Mouse (Mus musculus): ENCODE results near the gene Gm9758. TPM values are rescaled to one million over a fixed set of nuclear protein-coding genes. Genes with fewer than 3 reads are reported as not detected.
"Not testable (repeated sequence)": the region's sequence is repeated elsewhere in the genome, so short reads cannot be mapped to it uniquely, and the experiment has no call there.

Gene Gm9758
- total RNA-seq (2014; rRNA removed; ENCODE audit: low replicate concordance) (not detected in 2 replicates), polyA plus RNA-seq (2015; fragmentation: Nextera tagmentation; extraction: Ambion mirVana) (not detected in 2 replicates)

DNA sequence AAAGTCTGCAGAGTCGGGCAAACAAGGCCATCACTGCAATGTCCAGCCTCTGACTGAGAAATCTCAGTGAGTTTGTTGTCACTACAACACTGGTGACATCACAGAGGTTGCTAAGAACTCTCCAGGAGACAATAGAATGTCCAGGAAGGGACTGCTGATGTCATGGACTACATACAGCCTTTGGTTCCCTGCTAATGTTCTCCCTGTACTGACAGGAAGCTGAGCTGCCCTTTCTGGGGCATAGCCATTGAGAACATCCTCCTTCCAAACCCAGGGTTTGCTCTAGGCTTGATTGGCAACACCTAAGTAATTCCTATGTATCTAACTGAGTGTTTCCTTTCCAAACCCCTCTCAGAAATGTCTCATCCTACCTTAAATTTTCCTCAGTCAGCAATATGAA lies at the start of gene Gm9758:
TSS of gene Gm9758 (minus strand) at position 101 of the 400 bp plus-strand sequence.
- DNase-seq (ENCODE audit: low spot score); H3K27me3 ChIP-seq (ENCODE audit: control insufficient read depth, insufficient read depth, low read length); H3K9ac ChIP-seq (replicated peaks; ENCODE audit: low read depth, low read length); ATAC-seq (ENCODE audit: insufficient read depth, low read depth); H3K4me3 ChIP-seq (ENCODE audit: low read depth, low read length); H3K4me1 ChIP-seq (ENCODE audit: control insufficient read depth, insufficient read depth); H3K4me2 ChIP-seq (ENCODE audit: low read depth, low read length); H3K27ac ChIP-seq (ENCODE audit: low read depth); H3K9me3 ChIP-seq (replicated peaks; ENCODE audit: control insufficient read depth, low read length); H3K36me3 ChIP-seq (replicated peaks; ENCODE audit: control insufficient read depth, insufficient read depth, low read length): not testable (repeated sequence)
- WGBS: 50% methylated on average over 1 of the region's 1 CpGs

DNA sequence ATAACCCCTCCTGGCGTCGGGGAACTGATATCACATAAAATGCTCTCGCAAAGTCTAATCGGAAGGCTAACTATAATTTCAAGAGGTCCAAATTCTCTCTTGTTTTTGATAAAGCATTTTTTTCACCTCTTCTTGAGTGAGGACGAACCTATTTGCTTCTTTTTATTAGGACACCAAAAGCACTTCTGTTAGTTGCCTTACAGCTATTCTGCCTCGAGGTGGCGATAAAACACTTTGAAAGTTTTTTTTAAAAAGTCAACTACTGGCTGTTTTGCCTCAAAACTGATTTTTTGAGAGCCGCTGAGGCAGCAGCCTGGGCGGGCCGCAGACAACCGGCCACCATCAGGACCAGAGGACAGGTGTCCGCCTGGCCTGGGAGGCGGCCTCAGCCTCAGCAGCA lies 49.1 kb upstream of the Gm9758 start:
- WGBS: 69% methylated on average over 13 of the region's 13 CpGs
- ATAC-seq (ENCODE audit: insufficient read depth, low read depth): not testable (repeated sequence)

DNA sequence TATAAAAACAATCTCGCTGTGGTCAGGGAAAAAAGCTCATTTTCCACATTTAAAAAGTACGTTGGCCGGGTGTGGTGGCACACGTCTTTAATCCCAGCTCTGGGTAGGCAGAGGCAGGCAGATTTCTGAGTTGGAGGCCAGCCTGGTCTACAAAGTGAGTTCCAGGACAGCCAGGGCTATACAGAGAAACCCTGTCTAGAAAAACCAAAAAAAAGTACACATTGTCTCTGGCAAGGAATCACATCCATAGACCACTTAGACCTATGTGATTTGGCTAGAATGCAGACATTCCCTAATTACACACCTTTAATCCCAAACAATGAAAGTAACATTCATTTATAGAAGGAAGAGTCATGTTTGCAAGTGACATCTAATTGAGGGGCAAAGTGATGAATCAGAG lies 46.8 kb upstream of the Gm9758 start:
- H3K36me3 ChIP-seq (replicated peaks; ENCODE audit: control insufficient read depth, insufficient read depth, low read length); ATAC-seq (ENCODE audit: insufficient read depth, low read depth); H3K9ac ChIP-seq (replicated peaks; ENCODE audit: low read depth, low read length); H3K4me3 ChIP-seq (ENCODE audit: low read depth, low read length); H3K27ac ChIP-seq (ENCODE audit: low read depth); H3K27me3 ChIP-seq (ENCODE audit: control insufficient read depth, insufficient read depth, low read length); H3K4me1 ChIP-seq (ENCODE audit: control insufficient read depth, insufficient read depth); DNase-seq (ENCODE audit: low spot score); H3K4me2 ChIP-seq (ENCODE audit: low read depth, low read length): not testable (repeated sequence)
- peaks cover 22% of the 10 kb centered on the region for H3K9me3 ChIP-seq (replicated peaks; ENCODE audit: control insufficient read depth, low read length)
- 68% methylated on average over 4 of the region's 4 CpGs for WGBS

More for the DNA sequence above, 49.1 kb upstream of the Gm9758 start:
- DNase-seq (ENCODE audit: low spot score); H3K4me1 ChIP-seq (ENCODE audit: control insufficient read depth, insufficient read depth); H3K4me3 ChIP-seq (ENCODE audit: low read depth, low read length); H3K4me2 ChIP-seq (ENCODE audit: low read depth, low read length); H3K27me3 ChIP-seq (ENCODE audit: control insufficient read depth, insufficient read depth, low read length); H3K36me3 ChIP-seq (replicated peaks; ENCODE audit: control insufficient read depth, insufficient read depth, low read length); H3K9ac ChIP-seq (replicated peaks; ENCODE audit: low read depth, low read length); H3K27ac ChIP-seq (ENCODE audit: low read depth): not testable (repeated sequence)
- peaks cover 18% of the 10 kb centered on the region for H3K9me3 ChIP-seq (replicated peaks; ENCODE audit: control insufficient read depth, low read length)

DNA sequence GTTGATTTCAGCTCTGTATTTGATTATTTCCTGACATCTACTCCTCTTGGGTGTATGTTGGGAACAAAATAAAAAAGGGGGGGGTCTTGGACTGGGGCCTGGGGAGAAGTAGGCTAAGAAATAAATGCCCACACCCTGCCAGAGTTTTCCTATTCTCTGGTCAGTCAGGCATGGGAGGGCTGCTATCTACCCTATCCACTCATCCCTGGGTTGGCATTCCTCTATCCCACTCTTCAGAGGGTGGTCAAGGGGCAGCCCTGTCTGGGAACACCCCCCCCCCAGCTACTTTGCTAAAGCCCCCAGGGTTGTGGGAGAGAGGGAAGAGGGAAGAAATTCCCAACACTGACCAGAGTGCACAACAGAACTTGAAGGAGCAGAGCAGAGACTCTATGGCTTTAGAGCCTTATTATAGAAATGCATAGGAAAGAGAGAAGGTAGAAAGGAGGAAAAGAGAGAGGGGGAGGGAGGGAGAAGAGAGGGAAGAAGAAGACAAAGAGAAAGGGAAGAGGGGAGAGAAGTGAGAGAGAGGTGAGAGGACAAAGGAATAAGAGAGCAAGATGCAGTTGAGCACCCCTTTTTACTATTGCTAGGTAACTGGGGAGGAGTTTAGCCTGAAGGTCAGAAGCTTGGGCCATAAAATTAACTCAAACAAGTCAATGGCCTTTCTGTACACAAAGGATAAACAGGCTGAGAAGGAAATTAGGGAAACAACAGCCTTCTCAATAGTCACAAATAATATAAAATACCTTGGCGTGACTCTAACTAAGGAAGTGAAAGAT lies 41.4 kb upstream of the Gm9758 start:
- H3K27ac ChIP-seq (ENCODE audit: low read depth); H3K36me3 ChIP-seq (replicated peaks; ENCODE audit: control insufficient read depth, insufficient read depth, low read length); H3K27me3 ChIP-seq (ENCODE audit: control insufficient read depth, insufficient read depth, low read length); H3K4me3 ChIP-seq (ENCODE audit: low read depth, low read length); H3K4me2 ChIP-seq (ENCODE audit: low read depth, low read length); ATAC-seq (ENCODE audit: insufficient read depth, low read depth); H3K4me1 ChIP-seq (ENCODE audit: control insufficient read depth, insufficient read depth); H3K9ac ChIP-seq (replicated peaks; ENCODE audit: low read depth, low read length); DNase-seq (ENCODE audit: low spot score): not testable (repeated sequence)
- H3K9me3 ChIP-seq (replicated peaks; ENCODE audit: control insufficient read depth, low read length): peaks cover 29% of the 10 kb centered on the region
- 95% methylated on average over 1 of the region's 1 CpGs for WGBS

DNA sequence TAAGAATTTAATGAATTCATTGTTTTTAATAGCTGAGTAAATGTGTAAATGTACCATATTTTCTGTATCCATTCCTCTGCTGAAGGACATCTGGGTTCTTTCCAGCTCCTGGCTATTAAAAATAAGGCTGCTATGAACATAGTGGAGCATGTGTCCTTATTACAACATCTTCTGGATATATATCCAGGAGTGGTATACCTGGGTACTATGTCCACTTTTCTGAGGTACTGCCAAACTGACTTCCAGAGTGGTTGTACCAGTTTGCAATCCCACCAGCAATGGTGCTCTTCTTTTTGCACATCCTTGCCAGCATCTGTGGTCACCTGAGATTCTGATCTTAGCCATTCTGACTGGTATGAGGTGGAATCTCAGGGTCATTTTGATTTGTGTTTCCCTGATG lies 38.9 kb upstream of the Gm9758 start:
- H3K4me1 ChIP-seq (ENCODE audit: control insufficient read depth, insufficient read depth); ATAC-seq (ENCODE audit: insufficient read depth, low read depth); H3K27me3 ChIP-seq (ENCODE audit: control insufficient read depth, insufficient read depth, low read length); DNase-seq (ENCODE audit: low spot score); H3K4me3 ChIP-seq (ENCODE audit: low read depth, low read length); H3K27ac ChIP-seq (ENCODE audit: low read depth); H3K4me2 ChIP-seq (ENCODE audit: low read depth, low read length); H3K36me3 ChIP-seq (replicated peaks; ENCODE audit: control insufficient read depth, insufficient read depth, low read length); H3K9ac ChIP-seq (replicated peaks; ENCODE audit: low read depth, low read length): not testable (repeated sequence)
- H3K9me3 ChIP-seq (replicated peaks; ENCODE audit: control insufficient read depth, low read length): peaks cover 25% of the 10 kb centered on the region

DNA sequence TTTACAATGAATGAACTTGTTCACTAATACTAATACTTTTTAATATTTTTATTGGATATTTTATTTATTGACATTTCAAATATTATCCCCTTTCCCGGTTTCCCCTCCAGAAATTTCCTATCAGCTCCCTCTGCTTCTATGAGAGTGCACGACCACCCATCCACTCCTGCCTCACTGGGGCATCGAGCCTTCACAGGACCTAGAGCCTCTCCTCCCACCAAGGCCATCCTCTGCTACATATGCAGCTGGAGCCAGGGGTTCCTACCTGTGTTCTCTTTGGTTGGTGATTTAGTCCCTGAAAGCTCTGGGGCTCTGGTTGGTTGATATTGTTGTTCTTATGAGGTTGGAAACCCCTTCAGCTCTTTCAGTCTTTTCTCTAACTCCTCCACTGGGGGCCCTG lies 38.0 kb upstream of the Gm9758 start:
- H3K4me2 ChIP-seq (ENCODE audit: low read depth, low read length); H3K9ac ChIP-seq (replicated peaks; ENCODE audit: low read depth, low read length); H3K27ac ChIP-seq (ENCODE audit: low read depth); H3K4me3 ChIP-seq (ENCODE audit: low read depth, low read length); H3K27me3 ChIP-seq (ENCODE audit: control insufficient read depth, insufficient read depth, low read length); ATAC-seq (ENCODE audit: insufficient read depth, low read depth); H3K4me1 ChIP-seq (ENCODE audit: control insufficient read depth, insufficient read depth); H3K36me3 ChIP-seq (replicated peaks; ENCODE audit: control insufficient read depth, insufficient read depth, low read length); DNase-seq (ENCODE audit: low spot score): not testable (repeated sequence)
- peaks cover 21% of the 10 kb centered on the region for H3K9me3 ChIP-seq (replicated peaks; ENCODE audit: control insufficient read depth, low read length)
- WGBS: 62% methylated on average over 3 of the region's 3 CpGs

DNA sequence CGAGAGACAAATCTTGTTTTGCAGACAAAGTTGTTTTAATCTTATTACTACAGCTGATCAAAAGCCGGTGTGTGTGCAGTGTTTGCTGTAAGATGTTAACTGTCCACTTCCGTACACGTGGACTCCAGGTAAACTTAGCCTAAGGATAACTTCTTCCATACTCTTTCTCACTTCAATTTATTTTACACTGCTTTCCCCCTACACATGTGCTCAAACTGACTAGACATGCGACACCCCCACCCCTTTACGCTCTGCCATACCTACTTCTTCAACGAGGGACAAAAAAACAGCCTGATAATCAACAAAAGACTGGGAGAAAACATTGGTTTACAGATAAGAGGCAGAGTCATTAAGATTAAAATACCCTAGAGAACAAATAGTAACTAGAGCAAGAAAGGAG lies 37.1 kb upstream of the Gm9758 start:
- DNase-seq (ENCODE audit: low spot score); ATAC-seq (ENCODE audit: insufficient read depth, low read depth); H3K4me1 ChIP-seq (ENCODE audit: control insufficient read depth, insufficient read depth); H3K9ac ChIP-seq (replicated peaks; ENCODE audit: low read depth, low read length); H3K4me3 ChIP-seq (ENCODE audit: low read depth, low read length); H3K27ac ChIP-seq (ENCODE audit: low read depth); H3K36me3 ChIP-seq (replicated peaks; ENCODE audit: control insufficient read depth, insufficient read depth, low read length); H3K4me2 ChIP-seq (ENCODE audit: low read depth, low read length); H3K27me3 ChIP-seq (ENCODE audit: control insufficient read depth, insufficient read depth, low read length): not testable (repeated sequence)
- 58% methylated on average over 7 of the region's 7 CpGs for WGBS
- peaks cover 20% of the 10 kb centered on the region for H3K9me3 ChIP-seq (replicated peaks; ENCODE audit: control insufficient read depth, low read length)

DNA sequence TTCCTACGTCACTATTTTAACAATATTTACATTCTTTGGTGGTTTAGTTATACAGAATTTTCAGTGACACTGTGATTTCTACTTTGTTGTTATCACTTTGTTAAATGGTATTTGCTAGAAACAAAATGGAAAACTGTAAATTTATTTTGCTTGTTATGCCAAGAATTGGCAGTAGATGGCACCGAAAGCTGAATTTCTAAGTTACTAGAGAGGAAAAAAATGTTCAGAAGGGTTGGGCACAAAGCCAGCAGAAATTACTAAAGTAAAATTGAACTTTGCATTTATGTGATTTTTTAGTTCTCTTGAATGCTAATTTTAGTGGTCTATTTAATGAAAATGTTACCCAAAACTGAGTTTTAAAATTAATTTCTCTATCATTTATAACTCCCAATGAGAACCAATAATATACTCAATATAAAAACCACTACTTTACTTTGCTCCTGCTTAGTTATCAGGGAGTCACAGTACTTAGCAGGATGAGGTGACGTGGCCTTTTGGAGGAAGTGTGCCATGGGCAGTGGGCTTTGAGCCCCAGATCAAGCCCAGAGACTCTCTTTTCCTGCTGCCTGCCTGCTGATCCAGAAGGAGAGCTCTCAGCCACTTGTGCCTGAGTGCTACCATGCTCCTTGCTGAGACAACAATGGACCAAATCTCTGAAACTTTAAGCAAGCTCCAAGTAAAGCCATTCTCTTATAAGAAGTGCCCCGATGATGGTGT lies 32.9 kb upstream of the Gm9758 start:
- not testable (repeated sequence) for DNase-seq (ENCODE audit: low spot score); H3K4me3 ChIP-seq (ENCODE audit: low read depth, low read length); H3K27me3 ChIP-seq (ENCODE audit: control insufficient read depth, insufficient read depth, low read length); H3K9ac ChIP-seq (replicated peaks; ENCODE audit: low read depth, low read length); H3K4me2 ChIP-seq (ENCODE audit: low read depth, low read length); H3K9me3 ChIP-seq (replicated peaks; ENCODE audit: control insufficient read depth, low read length); H3K36me3 ChIP-seq (replicated peaks; ENCODE audit: control insufficient read depth, insufficient read depth, low read length); H3K27ac ChIP-seq (ENCODE audit: low read depth); ATAC-seq (ENCODE audit: insufficient read depth, low read depth); H3K4me1 ChIP-seq (ENCODE audit: control insufficient read depth, insufficient read depth)
- WGBS: 49% methylated on average over 4 of the region's 4 CpGs
